Mouse (Mus musculus): ENCODE results near the gene Lamb1. TPM values are rescaled to one million over a fixed set of nuclear protein-coding genes. Genes with fewer than 3 reads are reported as not detected.

Lamb1 gene
- polyA plus RNA-seq, 1 experiment from 2014 or later = 31.7 TPM

DNA sequence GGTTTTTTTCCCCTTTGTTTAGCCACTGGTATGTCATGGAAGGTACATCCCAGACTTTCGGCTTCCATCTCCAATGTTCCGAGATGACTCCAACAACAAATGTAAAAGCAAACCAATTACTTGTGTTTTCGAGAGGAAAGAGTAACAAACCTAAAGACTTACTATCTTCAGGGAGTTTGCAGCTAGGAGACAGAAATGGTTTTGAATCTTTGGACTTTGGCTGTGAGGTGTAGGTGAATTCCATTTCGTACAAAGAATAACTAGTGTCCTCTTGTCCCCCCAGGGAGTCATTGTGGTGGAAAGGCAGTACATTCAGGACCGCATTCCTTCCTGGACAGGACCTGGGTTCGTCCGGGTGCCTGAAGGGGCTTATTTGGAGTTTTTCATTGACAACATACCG, 33.5 kb downstream of the Lamb1 start:
- Histone ChIP-seq H3K27me3 (ENCODE audit: control insufficient read depth, insufficient read depth, low read length) (no peaks in the 10 kb centered on the region), H3K9me3 (ENCODE audit: control insufficient read depth, low read length) (no peaks in the 10 kb centered on the region), H3K9ac (ENCODE audit: low read length) (no peak overlapping the region), H3K4me2 (replicated peaks; ENCODE audit: low read depth) (no peak overlapping the region), H3K4me3 (ENCODE audit: low read depth, low read length) (no peak overlapping the region), H3K36me3 (ENCODE audit: control insufficient read depth, insufficient read depth, low read length) (peaks cover 32% of the 10 kb centered on the region), H3K27ac (replicated peaks) (no peak overlapping the region), H3K4me1 (replicated peaks; ENCODE audit: control insufficient read depth, insufficient read depth) (peaks cover 9% of the 10 kb centered on the region)
- TF ChIP-seq CTCF (IDR thresholded peaks at IDR 0.05; ENCODE audit: low read depth) (no peak), EP300 (optimal IDR thresholded peaks at IDR 0.05) (no peak)
- ATAC-seq (ENCODE audit: low FRiP score, low TSS enrichment) (no peak), DNase-seq (ENCODE audit: low spot score) (no peak)
- WGBS = 92% methylated on average over 8 of the region's 8 CpGs

DNA sequence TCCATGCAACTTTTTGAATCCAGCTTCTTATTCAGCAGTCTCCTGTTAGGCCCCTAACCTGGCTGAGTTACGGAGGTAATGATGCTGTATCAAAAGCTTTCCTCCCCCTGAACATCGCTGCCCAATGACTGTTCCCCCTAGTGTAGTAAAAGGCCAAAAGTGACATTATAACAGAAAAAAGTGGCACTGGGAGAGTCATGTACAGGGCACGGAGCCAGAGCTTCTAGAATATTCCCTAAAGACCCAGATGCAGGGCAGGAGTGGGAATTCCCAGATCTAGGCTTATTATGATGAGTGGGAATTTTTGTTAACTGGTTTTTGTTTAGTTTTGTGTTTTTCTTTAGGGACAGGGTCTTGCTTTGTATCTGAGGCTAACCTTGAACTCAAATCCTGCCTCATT, 34.1 kb downstream of the Lamb1 start:
- Histone ChIP-seq H3K27me3 (ENCODE audit: control insufficient read depth, insufficient read depth, low read length) (no peaks in the 10 kb centered on the region), H3K9ac (ENCODE audit: low read length) (no peak overlapping the region), H3K4me3 (ENCODE audit: low read depth, low read length) (no peak overlapping the region), H3K36me3 (ENCODE audit: control insufficient read depth, insufficient read depth, low read length) (peaks cover 32% of the 10 kb centered on the region), H3K27ac (replicated peaks) (no peak overlapping the region), H3K9me3 (ENCODE audit: control insufficient read depth, low read length) (no peaks in the 10 kb centered on the region), H3K4me1 (replicated peaks; ENCODE audit: control insufficient read depth, insufficient read depth) (peaks cover 7% of the 10 kb centered on the region), H3K4me2 (replicated peaks; ENCODE audit: low read depth) (no peak overlapping the region)
- TF ChIP-seq CTCF (IDR thresholded peaks at IDR 0.05; ENCODE audit: low read depth) = no peak
- no peak for ATAC-seq (ENCODE audit: low FRiP score, low TSS enrichment)
- no peak for DNase-seq (ENCODE audit: low spot score)
- WGBS = 85% methylated on average over 3 of the region's 3 CpGs

DNA sequence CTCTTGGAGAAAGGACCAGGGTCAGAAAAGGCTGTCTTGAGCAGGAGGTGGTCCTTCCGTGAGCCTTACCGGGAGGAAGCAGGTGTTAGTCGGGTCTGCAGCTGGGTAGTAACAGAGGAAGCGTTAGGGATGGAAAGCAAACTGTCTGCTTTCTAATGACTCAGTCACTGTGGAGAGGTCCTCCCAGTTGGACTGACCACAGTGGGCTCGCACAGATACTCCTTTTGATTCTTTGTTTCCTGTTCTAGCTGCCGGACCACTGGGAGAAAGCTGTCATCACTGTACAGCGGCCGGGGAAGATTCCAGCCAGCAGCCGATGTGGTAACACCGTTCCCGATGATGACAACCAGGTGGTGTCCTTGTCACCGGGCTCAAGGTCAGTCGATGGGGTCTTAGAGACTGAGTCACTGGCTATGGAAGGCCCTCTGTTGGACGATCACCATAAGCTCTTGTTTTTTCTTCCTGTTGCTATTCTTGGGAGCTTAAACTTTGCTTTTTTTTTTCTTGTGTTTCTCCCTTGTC, 34.7 kb downstream of the Lamb1 start:
- no peak overlapping the region for H3K9ac ChIP-seq (ENCODE audit: low read length)
- 70% methylated on average over 14 of the region's 14 CpGs for WGBS
- DNase-seq (ENCODE audit: low spot score) = no peak

DNA sequence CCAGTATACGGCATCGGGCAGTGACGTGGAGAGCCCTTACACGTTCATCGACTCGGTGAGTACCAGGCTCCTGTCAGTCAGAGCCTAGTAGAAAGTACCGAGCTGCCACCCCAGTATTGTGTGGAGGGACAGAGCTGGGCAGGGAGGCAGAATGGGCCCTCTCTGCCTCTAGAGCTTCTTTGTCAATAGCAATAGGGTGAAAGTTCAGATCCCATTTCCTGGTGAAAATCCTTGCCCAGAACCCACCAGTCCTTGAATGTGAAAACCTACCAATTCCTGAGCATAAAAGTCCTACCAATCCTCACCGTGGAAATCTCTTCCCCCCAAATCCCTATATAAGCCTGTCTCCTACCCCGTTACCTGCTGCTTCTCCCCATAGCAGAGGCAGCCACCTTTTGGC, 35.2 kb downstream of the Lamb1 start:
- ATAC-seq (ENCODE audit: low FRiP score, low TSS enrichment) (no peak), DNase-seq (ENCODE audit: low spot score) (no peak)
- H3K4me3 ChIP-seq (ENCODE audit: low read depth, low read length) = no peak overlapping the region
- H3K9me3 ChIP-seq (ENCODE audit: control insufficient read depth, low read length) = no peaks in the 10 kb centered on the region
- H3K4me2 ChIP-seq (replicated peaks; ENCODE audit: low read depth) = no peak overlapping the region
- TF ChIP-seq EP300 (optimal IDR thresholded peaks at IDR 0.05) (no peak), CTCF (IDR thresholded peaks at IDR 0.05; ENCODE audit: low read depth) (no peak)
- no peak overlapping the region for H3K27ac ChIP-seq (replicated peaks)
- H3K36me3 ChIP-seq (ENCODE audit: control insufficient read depth, insufficient read depth, low read length) = peaks cover 37% of the 10 kb centered on the region
- H3K27me3 ChIP-seq (ENCODE audit: control insufficient read depth, insufficient read depth, low read length) = no peaks in the 10 kb centered on the region
- WGBS = 95% methylated on average over 9 of the region's 9 CpGs
- H3K9ac ChIP-seq (ENCODE audit: low read length) = no peak overlapping the region
- H3K4me1 ChIP-seq (replicated peaks; ENCODE audit: control insufficient read depth, insufficient read depth) = no peaks in the 10 kb centered on the region

More for the DNA sequence above, 34.7 kb downstream of the Lamb1 start:
- H3K4me1 ChIP-seq (replicated peaks; ENCODE audit: control insufficient read depth, insufficient read depth) = 0 out of 2 replicates have a peak, but pooled peaks cover 3% of the 10 kb centered on the region
- peaks cover 36% of the 10 kb centered on the region for H3K36me3 ChIP-seq (ENCODE audit: control insufficient read depth, insufficient read depth, low read length)
- ATAC-seq (ENCODE audit: low FRiP score, low TSS enrichment) = no peak
- no peaks in the 10 kb centered on the region for H3K9me3 ChIP-seq (ENCODE audit: control insufficient read depth, low read length)
- no peak overlapping the region for H3K4me3 ChIP-seq (ENCODE audit: low read depth, low read length)
- H3K4me2 ChIP-seq (replicated peaks; ENCODE audit: low read depth) = no peak overlapping the region
- no peaks in the 10 kb centered on the region for H3K27me3 ChIP-seq (ENCODE audit: control insufficient read depth, insufficient read depth, low read length)
- no peak for TF ChIP-seq EP300 (optimal IDR thresholded peaks at IDR 0.05)
- peak; percentile 3; the same call in 1 of the 2 replicates for TF ChIP-seq CTCF (IDR thresholded peaks at IDR 0.05; ENCODE audit: low read depth)
- no peak overlapping the region for H3K27ac ChIP-seq (replicated peaks)

DNA sequence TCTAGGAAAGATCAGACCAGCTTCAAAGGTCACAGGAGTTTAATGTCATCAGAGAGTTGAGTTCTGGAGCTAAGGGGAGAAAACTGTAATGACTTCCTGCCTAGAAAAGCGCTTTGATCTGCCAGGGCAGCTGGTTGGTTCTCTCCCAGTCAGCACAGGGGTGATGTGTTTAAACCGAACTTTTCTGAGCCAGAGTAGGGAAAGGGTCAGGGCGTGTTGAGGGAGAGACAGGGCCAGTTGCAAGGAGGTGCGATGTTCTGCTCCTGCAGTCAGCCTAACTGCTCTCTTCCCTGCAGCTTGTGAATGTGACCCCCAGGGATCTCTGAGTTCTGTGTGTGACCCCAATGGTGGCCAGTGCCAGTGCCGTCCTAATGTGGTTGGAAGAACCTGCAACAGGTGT, 37.2 kb downstream of the Lamb1 start:
- H3K4me3 ChIP-seq (ENCODE audit: low read depth, low read length) = no peak overlapping the region
- no peak overlapping the region for H3K9ac ChIP-seq (ENCODE audit: low read length)
- 68% methylated on average over 5 of the region's 5 CpGs for WGBS
- no peaks in the 10 kb centered on the region for H3K27me3 ChIP-seq (ENCODE audit: control insufficient read depth, insufficient read depth, low read length)
- ATAC-seq (ENCODE audit: low FRiP score, low TSS enrichment) (peak; percentile 57), DNase-seq (ENCODE audit: low spot score) (peak; percentile 40)
- H3K4me2 ChIP-seq (replicated peaks; ENCODE audit: low read depth) = no peak overlapping the region
- TF ChIP-seq CTCF (IDR thresholded peaks at IDR 0.05; ENCODE audit: low read depth) (no peak), EP300 (optimal IDR thresholded peaks at IDR 0.05) (no peak)
- peak overlapping the region; percentile 13; the same call in 1 of the 2 replicates for H3K27ac ChIP-seq (replicated peaks)
- no peaks in the 10 kb centered on the region for H3K4me1 ChIP-seq (replicated peaks; ENCODE audit: control insufficient read depth, insufficient read depth)
- H3K9me3 ChIP-seq (ENCODE audit: control insufficient read depth, low read length) = no peaks in the 10 kb centered on the region
- H3K36me3 ChIP-seq (ENCODE audit: control insufficient read depth, insufficient read depth, low read length) = peaks cover 49% of the 10 kb centered on the region

DNA sequence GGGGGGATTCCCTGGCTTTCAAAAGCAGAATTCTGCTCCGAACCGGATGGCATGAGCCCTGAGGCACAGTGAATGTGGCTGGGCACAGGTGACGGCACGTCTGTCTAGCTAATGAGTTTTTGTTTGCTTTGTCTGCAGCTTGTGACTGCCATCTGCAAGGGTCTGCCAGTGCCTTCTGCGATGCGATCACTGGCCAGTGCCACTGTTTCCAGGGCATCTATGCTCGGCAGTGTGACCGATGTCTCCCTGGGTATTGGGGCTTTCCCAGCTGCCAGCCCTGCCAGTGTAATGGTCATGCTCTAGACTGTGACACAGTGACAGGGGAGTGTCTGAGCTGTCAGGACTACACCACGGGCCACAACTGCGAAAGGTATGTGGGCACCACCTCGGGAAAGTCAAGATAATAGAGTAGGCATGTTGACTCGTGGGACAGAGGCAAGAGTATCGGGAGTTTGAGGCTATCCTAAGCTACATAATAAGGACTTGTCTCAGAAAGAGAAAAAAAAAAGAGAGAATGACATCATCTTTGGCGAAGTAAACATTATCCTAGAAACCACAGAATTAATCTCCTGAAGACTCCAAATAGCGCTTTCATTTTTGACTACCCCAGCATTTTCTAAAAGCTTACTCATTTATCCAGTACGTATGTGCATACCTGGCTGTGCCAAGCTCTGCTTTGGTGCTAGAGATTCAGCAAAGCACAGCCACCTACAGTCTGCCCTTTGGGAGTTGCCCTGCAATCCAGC, 37.9 kb downstream of the Lamb1 start:
- Histone ChIP-seq H3K27me3 (ENCODE audit: control insufficient read depth, insufficient read depth, low read length) (no peaks in the 10 kb centered on the region), H3K4me1 (replicated peaks; ENCODE audit: control insufficient read depth, insufficient read depth) (no peaks in the 10 kb centered on the region), H3K4me3 (ENCODE audit: low read depth, low read length) (no peak overlapping the region), H3K36me3 (ENCODE audit: control insufficient read depth, insufficient read depth, low read length) (peaks cover 52% of the 10 kb centered on the region), H3K9ac (ENCODE audit: low read length) (no peak overlapping the region), H3K27ac (replicated peaks) (no peak overlapping the region), H3K9me3 (ENCODE audit: control insufficient read depth, low read length) (no peaks in the 10 kb centered on the region), H3K4me2 (replicated peaks; ENCODE audit: low read depth) (no peak overlapping the region)
- no peak for DNase-seq (ENCODE audit: low spot score)
- ATAC-seq (ENCODE audit: low FRiP score, low TSS enrichment) = peak; percentile 53
- TF ChIP-seq EP300 (optimal IDR thresholded peaks at IDR 0.05) (no peak), CTCF (IDR thresholded peaks at IDR 0.05; ENCODE audit: low read depth) (no peak)
- WGBS = 70% methylated on average over 16 of the region's 16 CpGs

Data from stomach, postnatal 0 days (tissue).